In the genomic region with DNA sequence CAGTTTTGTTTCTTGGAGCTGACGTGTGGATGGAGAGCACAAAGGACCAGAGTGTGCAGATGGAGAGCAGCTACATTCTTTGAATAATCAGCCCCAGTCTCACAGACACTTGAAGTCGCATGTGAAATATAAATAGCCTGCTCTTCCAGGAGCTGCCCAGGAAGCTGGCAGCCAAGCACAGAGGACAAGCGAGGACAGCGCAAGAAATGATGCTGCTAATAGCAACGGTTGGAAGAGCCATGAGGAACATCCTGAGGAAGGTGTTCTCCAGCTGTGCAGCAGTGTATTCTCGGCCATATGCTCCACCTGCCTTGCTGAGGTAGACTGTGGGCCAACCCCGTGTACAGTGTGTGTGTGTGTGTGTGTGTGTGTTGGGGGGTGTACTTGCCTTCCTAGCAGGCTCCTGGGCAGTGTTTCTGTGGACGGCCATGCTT, we compare ENCODE assay signal across 9 mouse cellular contexts. TPM values are rescaled to one million over a fixed set of nuclear protein-coding genes. Genes with fewer than 3 reads are reported as not detected.
DNase-seq lines count a peak whose midpoint lies in the region; ATAC-seq lines count a peak whose summit lies in the region.
"Had no signal": no experiment of that assay in that cellular context is flagged by ENCODE, and none has a peak within 500 bp of the region (broad histone marks: within the 10 kb centered on the region; RNA-seq: fewer than 3 reads in every experiment).

No protein-coding gene starts in this region.

- H3K9me3 ChIP-seq in forebrain, embryonic 14.5 days (replicated peaks; ENCODE audit: control insufficient read depth, low read length), result no peaks in the 10 kb centered on the region

- no peak overlapping the region for H3K4me3 ChIP-seq in forebrain, embryonic 14.5 days (ENCODE audit: low read depth, low read length)

- intact Hi-C loops in left cerebral cortex, postnatal 10 days (cut with DNase I), result no loop called here

- peak overlapping the region; percentile 61 for H3K27ac ChIP-seq in forebrain, embryonic 14.5 days (ENCODE audit: low read depth, low read length)
- H3K27ac ChIP-seq: liver, embryonic 14.5 days had no signal

- 50% methylated on average over 8 of the region's 8 CpGs for WGBS in forebrain, embryonic 14.5 days

- no peak overlapping the region for H3K4me2 ChIP-seq in forebrain, embryonic 14.5 days (ENCODE audit: low read length)

- H3K9ac ChIP-seq in forebrain, embryonic 14.5 days (ENCODE audit: low read length), result no peak overlapping the region
- H3K9ac ChIP-seq: liver, embryonic 14.5 days had no signal

- peak; percentile 75; the same call in 1 of the 2 replicates for ATAC-seq in forebrain, embryonic 14.5 days
- no peak for ATAC-seq in inflammation-experienced regulatory T-cells, adult 6 months

- no peaks in the 10 kb centered on the region for H3K4me1 ChIP-seq in forebrain, embryonic 14.5 days (ENCODE audit: control insufficient read depth, insufficient read depth, low read length)

- H3K36me3 ChIP-seq in forebrain, embryonic 14.5 days (ENCODE audit: control insufficient read depth, insufficient read depth, low read length), result peaks cover 52% of the 10 kb centered on the region

- no peaks in the 10 kb centered on the region for H3K27me3 ChIP-seq in forebrain, embryonic 14.5 days (replicated peaks; ENCODE audit: control insufficient read depth, insufficient read depth, low read length)

- DNase-seq in gastrocnemius, adult 8-10 months (ENCODE audit: low spot score in 2 of 2), result peak; percentile 22
- DNase-seq in gastrocnemius, postnatal 10 days, result no peak
- DNase-seq in brain, adult 2 months (ENCODE audit: low read depth, low spot score), result peak; percentile 93
- DNase-seq in forebrain, embryonic 14.5 days (ENCODE audit: low spot score), result peak; percentile 59
- peak; percentile 52 to 63 for DNase-seq in left cerebral cortex, postnatal 10 days (ENCODE audit: extremely low spot score in 1 of 2, low spot score in 2 of 2)
- DNase-seq in liver, result no peak
- DNase-seq in spleen, postnatal 36 days (ENCODE audit: low spot score in 2 of 2), result no peak

RNA-seq across cellular contexts. Expression of a gene that starts 35.2 kb away (rescaled TPM):
- 1 to 10 TPM in 2 of 4 experiments, under 1 TPM in 2; 0.80 to 1.7 (median 1.2) TPM for total RNA-seq in gastrocnemius, adult 8-10 months (2022)
- 10 to 100 TPM; 14.3 to 15.9 TPM for total RNA-seq in gastrocnemius, postnatal 10 days (2021)
- 125 and 134 TPM in 2 replicates for polyA plus RNA-seq in forebrain, embryonic 14.5 days (2014; fragmentation: Nextera tagmentation; extraction: Ambion mirVana)
- 100 to 1,000 TPM; 198 to 206 TPM for total RNA-seq in left cerebral cortex, postnatal 10 days (2021)
- under 1 TPM in 1 of 3 experiments, not detected in 2; 0.13 TPM for polyA plus RNA-seq in inflammation-experienced regulatory T-cells, adult 6 months (2017; shearing (Covaris generic))

Comparison
In these comparisons a context has a peak if more than half of its experiments do, and no peak if none do; other contexts are left out.
1. DNase-seq: peak in gastrocnemius, adult 8-10 months (2 of 2), brain, adult 2 months (single experiment), forebrain, embryonic 14.5 days (single experiment) and left cerebral cortex, postnatal 10 days (2 of 2); none in gastrocnemius, postnatal 10 days (single experiment), liver (single experiment) and spleen, postnatal 36 days (0 of 2).
2. RNA of a gene that starts 35.2 kb away (total RNA-seq): 198 to 206 TPM in left cerebral cortex, postnatal 10 days; 14.3 to 15.9 TPM in gastrocnemius, postnatal 10 days and 0.80 to 1.7 TPM in gastrocnemius, adult 8-10 months; every median in the first group is over 10 times any median in the second.